Mouse (Mus musculus) E14TG2a.4 (cell line): ENCODE results near the gene Kirrel.

ENCODE experiments used
- CTCF ChIP-seq: conservative IDR thresholded peaks from 2 replicates; pipeline ENCODE4 v1.5.1; 2014; ENCODE audit warnings: low read length
- POU5F1 ChIP-seq: IDR thresholded peaks from 2 replicates; pipeline ENCODE4 v1.6.1; 2014; ENCODE audit warnings: low read length, borderline replicate concordance

DNA sequence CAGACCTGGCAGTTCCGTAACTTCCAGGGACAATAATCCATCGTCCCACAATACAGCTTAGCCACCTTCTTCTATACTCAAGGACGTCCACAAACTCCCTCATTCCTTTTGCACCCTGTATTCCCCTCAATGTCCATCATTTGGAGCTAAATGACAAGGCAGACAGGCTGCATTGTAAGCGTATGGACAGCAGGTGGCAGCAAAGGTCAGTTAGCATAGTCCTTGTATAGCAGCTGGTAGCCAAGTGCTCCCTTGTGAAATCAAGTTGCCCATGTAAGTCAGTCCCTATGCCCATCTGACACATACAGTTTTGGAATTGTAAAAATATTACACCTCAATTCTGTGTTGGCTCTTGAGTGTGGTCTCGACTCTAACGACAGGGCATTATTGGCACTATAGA lies 143.7 kb downstream of the Kirrel start:
- peak; percentile 92 for TF ChIP-seq CTCF
- no peak for TF ChIP-seq POU5F1
